Mouse (Mus musculus) heart, postnatal 0 days (tissue): ENCODE data around the gene Elp4. TPM values are rescaled to one million over a fixed set of nuclear protein-coding genes. Genes with fewer than 3 reads are reported as not detected.

Source experiments
- ATAC-seq: fragments of 200-750 bp; cut with Nextera tagmentation; 2 replicates; pipeline ENCODE4 v1.8.0; 2017; ENCODE audit warnings: low read depth, moderate number of reproducible peaks, moderate library complexity; ENCODE audit not compliant: insufficient read depth
- DNase-seq: peaks from one replicate; pipeline ENCODE4 v3.0.0-alpha.2; 2016; ENCODE audit warnings: low spot score
- H3K27ac ChIP-seq: fragments of 300-500 bp; sonication (generic); 2 replicates; pipeline ENCODE4 v1.5.1; 2014; ENCODE audit warnings: low read depth, mild to moderate bottlenecking
- H3K27me3 ChIP-seq: fragments of 300-500 bp; sonication (generic); 2 replicates; pipeline ENCODE4 v1.6.1; 2014; ENCODE audit warnings: low read length, mixed read lengths; ENCODE audit not compliant: control insufficient read depth, insufficient read depth
- H3K36me3 ChIP-seq: fragments of 300-500 bp; sonication (generic); replicated peaks from 2 replicates; pipeline ENCODE4 v1.6.1; 2014; ENCODE audit warnings: low read length, mixed read lengths; ENCODE audit not compliant: control insufficient read depth, insufficient read depth
- H3K4me1 ChIP-seq: fragments of 300-500 bp; sonication (generic); 2 replicates; pipeline ENCODE4 v1.6.1; 2014; ENCODE audit warnings: antibody characterized with exemption; ENCODE audit not compliant: control insufficient read depth, insufficient read depth
- H3K4me2 ChIP-seq: fragments of 300-500 bp; sonication (generic); 2 replicates; pipeline ENCODE4 v1.6.1; 2014; ENCODE audit warnings: low read depth, mild to moderate bottlenecking, low read length, moderate library complexity
- H3K4me3 ChIP-seq: fragments of 300-500 bp; sonication (generic); 2 replicates; pipeline ENCODE4 v1.5.1; 2014; ENCODE audit warnings: low read depth, low read length
- H3K9ac ChIP-seq: fragments of 300-500 bp; sonication (generic); replicated peaks from 2 replicates; pipeline ENCODE4 v1.6.1; 2014; ENCODE audit warnings: low read depth, low read length, mixed read lengths
- H3K9me3 ChIP-seq: fragments of 300-500 bp; sonication (generic); replicated peaks from 2 replicates; pipeline ENCODE4 v1.6.1; 2016; ENCODE audit warnings: low read length; ENCODE audit not compliant: control insufficient read depth
- CTCF ChIP-seq: IDR thresholded peaks from 2 replicates; pipeline ENCODE4 v1.5.1; 2016; ENCODE audit warnings: antibody characterized with exemption, control low read depth, low read depth
- EP300 ChIP-seq: IDR thresholded peaks from 2 replicates; pipeline ENCODE4 v1.6.1; 2016; ENCODE audit warnings: antibody characterized with exemption, low read depth
- WGBS: fragments of 180-500 bp; shearing (Covaris S2); extraction: QIAGEN DNeasy Blood & Tissue Kit; methylation state at CpG from one replicate; pipeline ENCODE4 v1.1.7; 2014; 5-methylcytosine and 5-hydroxymethylcytosine counted together
- polyA plus RNA-seq: library from polyadenylated mRNA; unstranded; fragments of >200 nt; fragmentation: Nextera tagmentation; extraction: Ambion mirVana; gene quantifications from 2 replicates; pipeline ENCODE4 v1.2.1, GENCODE M21; 2015
- total RNA-seq: library from RNA; depleted of rRNA; stranded (reverse); fragments of >200 nt; gene quantifications from 2 replicates; pipeline ENCODE4 v1.2.3, GENCODE M21; 2014; ENCODE audit warnings: low replicate concordance

The Elp4 gene
- total and polyA plus RNA-seq, 2 experiments from 2014 or later: 3.0 to 13.1 TPM

DNA sequence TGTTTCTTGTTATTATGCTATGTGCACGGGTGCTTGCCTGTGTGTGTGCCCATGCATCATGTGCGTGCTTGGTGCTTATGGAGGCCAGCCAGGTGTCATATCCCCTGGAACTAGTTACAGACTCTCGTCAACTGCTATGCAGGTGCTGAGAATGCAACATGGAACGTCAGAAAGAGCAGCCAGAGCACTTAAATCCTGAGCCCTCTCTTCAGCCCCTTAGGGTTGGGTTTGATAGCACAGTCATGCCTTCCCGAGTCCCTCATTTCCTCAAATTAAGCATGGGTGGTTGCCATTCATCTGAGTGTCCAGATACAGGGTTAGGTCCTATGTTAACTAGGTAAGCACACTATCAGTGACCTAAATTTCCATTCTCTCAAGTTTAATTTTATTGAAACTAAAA, 121.5 kb downstream of the Elp4 start:
- no peak for TF ChIP-seq CTCF
- H3K36me3 ChIP-seq: no peaks in the 10 kb centered on the region
- DNase-seq: no peak

DNA sequence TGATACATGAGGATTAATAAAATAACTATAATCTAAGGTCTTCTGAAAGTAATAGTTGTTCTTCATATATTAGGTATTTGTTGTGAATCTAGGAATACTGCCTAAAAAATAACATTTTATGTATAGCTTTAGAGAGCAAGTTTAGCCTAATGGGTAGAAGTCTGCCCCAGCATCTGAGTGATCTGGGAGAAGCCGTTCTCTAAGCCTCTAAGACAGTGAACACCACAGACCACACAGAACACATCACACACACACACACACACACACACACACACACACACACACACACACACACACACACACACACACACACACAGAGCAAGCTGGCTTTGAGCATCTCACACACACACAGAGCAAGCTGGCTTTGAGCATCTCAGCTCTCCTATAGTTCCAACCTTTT, 123.6 kb downstream of the Elp4 start:
- ATAC-seq (no peak), DNase-seq (no peak)
- H3K4me2 ChIP-seq: no peak overlapping the region
- no peaks in the 10 kb centered on the region for H3K27me3 ChIP-seq
- no peaks in the 10 kb centered on the region for H3K9me3 ChIP-seq
- H3K9ac ChIP-seq: no peak overlapping the region
- no peak for TF ChIP-seq EP300
- TF ChIP-seq CTCF: no peak
- no peak overlapping the region for H3K27ac ChIP-seq
- H3K4me3 ChIP-seq: no peak overlapping the region
- H3K36me3 ChIP-seq: no peaks in the 10 kb centered on the region
- H3K4me1 ChIP-seq: no peaks in the 10 kb centered on the region
- 86% methylated on average over 1 of the region's 1 CpGs for WGBS

More for the DNA sequence above, 121.5 kb downstream of the Elp4 start:
- H3K27ac ChIP-seq: no peak overlapping the region
- 72% methylated on average over 5 of the region's 5 CpGs for WGBS
- no peaks in the 10 kb centered on the region for H3K4me1 ChIP-seq
- no peak overlapping the region for H3K9ac ChIP-seq
- H3K9me3 ChIP-seq: no peaks in the 10 kb centered on the region
- H3K27me3 ChIP-seq: no peaks in the 10 kb centered on the region
- H3K4me3 ChIP-seq: no peak overlapping the region
- no peak for ATAC-seq
- no peak overlapping the region for H3K4me2 ChIP-seq

DNA sequence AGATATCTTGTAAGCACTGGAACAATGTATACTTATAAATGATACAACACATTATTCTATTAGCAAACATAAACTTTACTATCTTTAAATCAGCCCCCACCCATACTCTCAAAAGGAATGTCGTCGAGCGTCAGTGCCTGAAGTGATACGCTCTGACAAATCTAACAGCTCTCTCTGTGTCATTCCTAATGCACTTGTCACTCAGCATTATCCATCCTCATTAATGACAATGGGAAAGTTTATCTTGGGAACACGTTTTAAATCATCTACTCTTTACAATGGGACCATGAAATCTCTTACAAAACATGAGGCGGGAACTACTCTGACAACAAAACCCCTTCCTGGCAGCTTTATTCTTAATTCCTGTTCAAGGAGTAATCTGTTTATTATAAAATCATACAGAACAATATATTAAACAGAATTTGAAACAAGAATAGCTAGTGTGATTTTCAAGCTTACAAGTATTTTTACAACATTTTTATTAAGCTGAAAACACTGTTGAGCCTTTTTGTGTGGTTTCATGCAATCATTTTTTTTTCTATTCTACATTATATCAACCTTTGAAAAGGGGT, 125.0 kb downstream of the Elp4 start:
- no peaks in the 10 kb centered on the region for H3K36me3 ChIP-seq
- TF ChIP-seq CTCF (no peak), EP300 (no peak)
- WGBS: 48% methylated on average over 6 of the region's 6 CpGs

DNA sequence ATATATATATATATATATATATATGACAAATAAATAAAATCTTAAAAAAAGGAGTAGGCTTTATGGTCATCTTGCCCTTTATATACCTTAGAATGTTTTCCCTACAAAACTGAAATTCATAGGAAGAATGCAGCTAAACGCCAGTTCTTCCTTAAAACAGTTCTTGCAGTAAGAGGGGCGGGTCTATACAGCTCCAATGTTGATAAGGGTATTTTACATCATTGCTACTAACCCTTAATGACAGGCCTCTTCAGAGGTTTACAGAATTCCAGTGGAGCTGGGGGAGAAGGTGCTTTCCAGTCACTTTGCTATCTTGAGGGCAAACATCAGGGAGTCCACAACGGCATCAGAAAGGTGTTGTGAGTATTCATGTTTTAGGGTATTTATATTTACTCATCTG, 133.1 kb downstream of the Elp4 start:
- Histone ChIP-seq H3K36me3 (no peaks in the 10 kb centered on the region), H3K4me1 (no peaks in the 10 kb centered on the region), H3K9me3 (0 out of 2 replicates have a peak, but pooled peaks cover 6% of the 10 kb centered on the region), H3K4me3 (no peak overlapping the region), H3K27me3 (no peaks in the 10 kb centered on the region), H3K4me2 (no peak overlapping the region), H3K27ac (no peak overlapping the region), H3K9ac (no peak overlapping the region)
- 58% methylated on average over 3 of the region's 3 CpGs for WGBS
- ATAC-seq (no peak), DNase-seq (no peak)
- TF ChIP-seq EP300: no peak

More for the DNA sequence above, 125.0 kb downstream of the Elp4 start:
- H3K4me3 ChIP-seq: no peak overlapping the region
- no peak overlapping the region for H3K27ac ChIP-seq
- H3K27me3 ChIP-seq: no peaks in the 10 kb centered on the region
- H3K9ac ChIP-seq: no peak overlapping the region
- ATAC-seq (no peak), DNase-seq (no peak)
- no peaks in the 10 kb centered on the region for H3K9me3 ChIP-seq
- H3K4me1 ChIP-seq: no peaks in the 10 kb centered on the region
- H3K4me2 ChIP-seq: no peak overlapping the region

DNA sequence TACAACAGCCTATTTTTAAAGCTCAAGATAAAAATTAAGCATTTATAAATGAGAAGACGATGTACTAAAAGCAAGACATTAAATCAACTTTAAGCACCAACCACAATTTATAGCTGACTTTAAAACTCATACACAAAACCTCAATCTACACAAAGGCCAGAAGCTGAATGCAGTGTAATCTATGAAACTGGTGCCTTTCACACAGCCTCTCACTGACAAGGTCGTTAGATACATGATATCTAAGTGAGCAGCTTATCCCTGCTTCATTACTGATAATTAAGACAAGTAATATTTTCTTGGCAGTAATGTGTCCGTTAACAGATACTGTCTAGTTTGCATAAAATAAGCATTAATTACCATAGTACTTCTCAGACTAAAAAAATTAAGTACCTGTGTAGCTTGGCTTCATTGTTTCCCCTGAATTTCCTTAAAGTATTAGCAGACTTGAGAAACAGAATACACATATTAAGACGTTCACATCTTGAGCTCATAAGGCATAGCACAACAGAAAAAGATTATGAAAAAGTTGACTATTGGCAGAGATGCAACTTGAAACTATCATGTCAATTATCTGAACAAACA, 134.5 kb downstream of the Elp4 start:
- DNase-seq (no peak), ATAC-seq (no peak)
- H3K4me1 ChIP-seq: no peaks in the 10 kb centered on the region
- WGBS: 59% methylated on average over 4 of the region's 4 CpGs
- 0 out of 2 replicates have a peak, but pooled peaks cover 6% of the 10 kb centered on the region for H3K9me3 ChIP-seq
- H3K27ac ChIP-seq: no peak overlapping the region
- H3K4me2 ChIP-seq: no peak overlapping the region
- TF ChIP-seq EP300: no peak
- TF ChIP-seq CTCF: no peak
- no peak overlapping the region for H3K4me3 ChIP-seq
- no peaks in the 10 kb centered on the region for H3K27me3 ChIP-seq
- no peak overlapping the region for H3K9ac ChIP-seq
- no peaks in the 10 kb centered on the region for H3K36me3 ChIP-seq

DNA sequence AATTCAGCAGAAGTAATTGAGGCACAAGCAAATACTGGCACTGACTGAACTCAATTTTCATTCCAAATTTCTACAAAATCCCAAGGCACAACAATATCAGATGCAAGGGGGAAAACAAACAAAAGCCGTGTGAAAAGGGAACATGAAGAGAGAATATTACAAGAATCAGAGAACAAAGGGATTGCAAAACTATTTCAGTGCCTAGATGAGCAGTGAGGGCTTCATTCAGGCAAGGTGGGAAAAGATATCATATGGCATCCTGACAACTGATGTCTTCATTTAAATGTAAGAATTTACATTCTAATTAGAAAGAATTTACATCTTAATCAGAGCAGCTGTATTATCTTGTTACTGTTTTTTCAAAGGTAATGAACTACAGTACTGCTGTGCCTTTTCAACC, 150.9 kb downstream of the Elp4 start:
- no peak for ATAC-seq
- TF ChIP-seq CTCF: no peak
- TF ChIP-seq EP300: no peak
- WGBS: 65% methylated on average over 1 of the region's 1 CpGs

More for the DNA sequence above, 150.9 kb downstream of the Elp4 start:
- Histone ChIP-seq H3K9me3 (no peaks in the 10 kb centered on the region), H3K36me3 (no peaks in the 10 kb centered on the region), H3K27me3 (no peaks in the 10 kb centered on the region), H3K4me1 (no peaks in the 10 kb centered on the region), H3K27ac (no peak overlapping the region), H3K4me3 (no peak overlapping the region), H3K4me2 (no peak overlapping the region), H3K9ac (no peak overlapping the region)
- no peak for DNase-seq
